Mouse (Mus musculus) myocyte (in vitro differentiated cells): ENCODE data around the gene Hsd11b2.

ENCODE experiments used
- CEBPB ChIP-seq: IDR thresholded peaks from 2 replicates; pipeline ENCODE4 v1.6.1; 2011; ENCODE audit warnings: mild to moderate bottlenecking, moderate library complexity; ENCODE audit not compliant: poor library complexity, insufficient read depth, severe bottlenecking
- E2F4 ChIP-seq: IDR thresholded peaks from one replicate; pipeline ENCODE4 v1.6.1; 2011; ENCODE audit warnings: mild to moderate bottlenecking, control low read depth, moderate library complexity; ENCODE audit not compliant: insufficient read depth
- MYOD1 ChIP-seq, 3 experiments: IDR thresholded peaks; one replicate each; pipeline ENCODE4 v1.6.1; 2011; ENCODE audit warnings: control low read depth in 2 of 3, low read depth in 2 of 3, mild to moderate bottlenecking in 2 of 3, moderate library complexity in 1 of 3; ENCODE audit not compliant: insufficient read length in 2 of 3, control insufficient read depth in 1 of 3
- MYOG ChIP-seq, 3 experiments: IDR thresholded peaks; one replicate each; pipeline ENCODE4 v1.6.1; 2011; ENCODE audit warnings: control low read depth in 2 of 3, low read depth in 2 of 3, mild to moderate bottlenecking in 2 of 3; ENCODE audit not compliant: insufficient read length in 2 of 3, control insufficient read depth in 1 of 3, insufficient read depth in 1 of 3
- POLR2A ChIP-seq: IDR thresholded peaks from one replicate; pipeline ENCODE4 v1.6.1; 2011; ENCODE audit warnings: low read depth, mild to moderate bottlenecking, control low read depth, moderate library complexity; ENCODE audit not compliant: insufficient read length
- POLR2AphosphoS2 ChIP-seq: IDR thresholded peaks from one replicate; pipeline ENCODE4 v1.6.1; 2011; ENCODE audit warnings: low read depth, control low read depth; ENCODE audit not compliant: insufficient read length
- TCF12 ChIP-seq: IDR thresholded peaks from one replicate; pipeline ENCODE4 v1.6.1; 2011; ENCODE audit warnings: mild to moderate bottlenecking, control low read depth; ENCODE audit not compliant: poor library complexity, insufficient read depth, severe bottlenecking

DNA sequence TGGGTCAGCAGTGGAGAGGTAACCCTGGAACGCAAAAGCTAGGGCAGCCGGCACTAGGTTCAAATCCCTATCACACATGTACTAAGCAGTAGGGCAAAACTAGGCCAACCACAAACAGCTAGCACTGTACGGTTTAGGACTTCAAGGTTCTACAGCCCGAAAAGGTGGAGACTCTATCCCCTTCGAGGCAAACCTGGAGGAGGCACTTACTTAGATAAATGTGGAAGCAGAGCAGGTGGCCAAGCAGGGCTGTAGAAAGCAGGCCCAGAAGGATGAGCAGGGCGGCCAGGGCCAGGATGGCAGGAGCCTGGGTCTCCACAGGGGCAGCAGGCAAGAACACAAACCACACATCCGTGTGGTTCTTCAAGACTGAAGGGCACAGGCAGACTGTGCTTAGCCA, 42.4 kb upstream of the Hsd11b2 start:
- no peak for TF ChIP-seq POLR2AphosphoS2
- TF ChIP-seq MYOG (IDR thresholded peaks at IDR 0.05; ENCODE audit: control insufficient read depth in 1 of 3, insufficient read depth in 1 of 3, insufficient read length in 2 of 3, low read depth in 2 of 3) = no peak
- TF ChIP-seq TCF12 = no peak
- TF ChIP-seq POLR2A = no peak
- TF ChIP-seq E2F4 = no peak
- TF ChIP-seq CEBPB = no peak
- no peak for TF ChIP-seq MYOD1 (IDR thresholded peaks at IDR 0.05; ENCODE audit: control insufficient read depth in 1 of 3, insufficient read length in 2 of 3, low read depth in 2 of 3)
